Mouse (Mus musculus) testis, postnatal 10 days (tissue): ENCODE data around the gene Hist1h2ap.
"Not testable (repeated sequence)": the region's sequence is repeated elsewhere in the genome, so short reads cannot be mapped to it uniquely, and the experiment has no call there.

Source experiments
- DNase-seq: peaks from one replicate; pipeline ENCODE4 v3.0.0; 2021; ENCODE audit warnings: low spot score

Gene Hist1h2ap

GRCm38 (mm10) chr13:21810073-21810472 lies 23.2 kb downstream of the Hist1h2ap start, which contains the start of the genes Hist1h2bq and Hist1h2ao:
Gene Hist1h2bq, minus strand, starts transcription at chr13:21810197.
Gene Hist1h2ao, plus strand, starts transcription at chr13:21810465.
- DNase-seq = not testable (repeated sequence)

GRCm38 (mm10) chr13:21803058-21803457 lies 30.2 kb downstream of the Hist1h2ap start:
- not testable (repeated sequence) for DNase-seq

- not testable (repeated sequence) for DNase-seq
Measured at GRCm38 (mm10) chr13:21797163-21797562, 36.1 kb downstream of the Hist1h2ap start.

DNA sequence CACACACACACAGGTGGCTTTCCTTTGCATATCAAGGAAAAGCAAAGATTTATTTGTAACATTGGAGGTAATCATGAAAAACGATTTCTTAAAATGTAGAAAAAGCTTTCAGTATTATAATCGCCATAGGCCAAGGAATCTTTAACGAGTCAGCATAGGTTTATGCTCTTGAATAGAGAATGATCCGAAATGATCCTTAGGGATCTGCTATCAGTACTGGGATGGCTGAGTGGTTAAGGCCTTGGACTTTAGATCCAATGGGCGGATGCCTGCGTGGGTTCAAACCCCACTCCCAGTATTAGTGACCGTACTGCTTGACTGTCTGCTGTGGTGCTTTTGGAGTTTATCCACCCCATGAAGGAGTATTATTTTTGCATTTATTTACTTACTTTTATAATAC lies 37.7 kb downstream of the Hist1h2ap start:
- no peak for DNase-seq

DNA sequence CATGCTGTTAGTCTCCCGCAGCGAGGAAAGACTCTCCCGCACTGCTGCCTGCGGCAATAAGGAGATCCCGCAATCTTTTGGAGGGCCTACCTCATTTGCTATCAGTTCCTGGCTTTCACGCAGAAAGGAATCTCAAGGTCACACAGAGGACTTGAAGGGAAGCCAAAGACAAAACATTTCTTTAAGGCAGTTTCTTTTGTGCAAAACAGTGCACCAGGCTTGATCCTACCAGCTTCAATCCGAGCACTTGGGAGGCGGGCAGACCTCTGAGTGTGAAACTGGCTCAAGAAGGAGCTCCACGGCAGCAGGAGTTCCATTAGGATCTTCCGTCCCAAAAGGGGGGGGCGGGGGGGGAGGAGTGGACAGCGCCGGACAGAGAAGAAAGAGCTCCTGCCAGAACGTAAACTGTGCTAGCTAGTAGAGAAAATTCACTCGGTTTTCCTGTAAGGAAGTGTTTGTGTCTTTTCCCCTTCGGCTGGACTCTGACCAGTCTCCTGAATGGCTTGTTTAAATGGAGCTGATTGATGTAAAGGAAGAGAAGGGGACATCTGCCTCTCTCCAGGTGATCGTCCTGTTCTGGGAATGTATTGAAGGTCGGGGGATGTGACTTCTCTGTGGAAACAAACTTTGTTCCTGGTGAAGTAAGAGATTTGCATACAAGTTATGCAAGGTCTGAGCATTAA lies 42.6 kb downstream of the Hist1h2ap start:
- peak; percentile 43 for DNase-seq

DNA sequence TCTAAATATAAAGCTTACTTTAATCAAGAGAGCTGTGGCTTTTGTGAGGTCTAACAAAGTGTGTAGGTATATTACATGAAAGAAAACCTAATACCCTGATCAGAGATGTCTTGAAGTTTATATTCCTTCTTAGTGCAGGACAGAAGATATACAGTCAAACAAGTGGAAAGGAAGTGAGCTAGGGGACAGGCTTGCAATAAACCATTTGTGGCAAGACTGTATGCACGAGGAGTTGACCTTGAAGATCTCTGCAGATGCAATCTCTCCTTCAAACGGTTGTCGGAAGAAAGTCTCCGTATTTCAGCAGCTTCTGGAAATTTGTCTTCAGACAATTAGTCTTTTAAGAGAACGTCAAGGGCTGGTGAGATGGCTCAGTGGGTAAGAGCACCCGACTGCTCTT lies 43.4 kb downstream of the Hist1h2ap start:
- peak; percentile 12 for DNase-seq

GRCm38 (mm10) chr13:21787760-21788593 lies 45.3 kb downstream of the Hist1h2ap start:
- DNase-seq = no peak

DNA sequence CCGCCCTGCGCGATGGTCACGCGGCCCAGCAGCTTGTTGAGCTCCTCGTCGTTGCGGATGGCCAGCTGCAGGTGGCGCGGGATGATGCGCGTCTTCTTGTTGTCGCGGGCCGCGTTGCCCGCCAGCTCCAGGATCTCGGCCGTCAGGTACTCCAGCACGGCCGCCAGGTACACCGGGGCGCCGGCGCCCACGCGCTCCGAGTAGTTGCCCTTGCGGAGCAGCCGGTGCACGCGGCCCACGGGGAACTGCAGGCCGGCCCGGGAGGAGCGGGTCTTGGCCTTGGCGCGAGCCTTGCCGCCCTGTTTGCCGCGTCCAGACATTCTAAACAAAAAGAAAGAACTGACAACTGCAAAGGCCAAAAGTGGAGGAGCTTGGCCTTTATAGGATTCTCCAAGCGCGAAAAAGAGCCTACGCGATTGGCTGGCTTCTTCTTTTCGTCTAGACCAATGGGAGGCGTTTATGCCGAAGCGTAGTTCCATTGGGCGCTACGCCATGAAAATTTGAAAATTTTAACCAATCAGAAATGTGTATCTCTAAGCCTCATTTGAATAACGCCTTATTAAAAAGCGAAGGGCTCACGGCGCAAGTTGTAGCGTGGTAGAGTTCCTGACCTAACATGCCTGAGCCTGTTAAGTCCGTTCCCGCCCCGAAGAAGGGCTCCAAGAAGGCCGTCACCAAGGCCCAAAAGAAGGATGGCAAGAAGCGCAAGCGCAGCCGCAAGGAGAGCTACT lies 46.2 kb downstream of the Hist1h2ap start, which contains the start of the genes Hist1h2an and Hist1h2bp:
Gene Hist1h2an, minus strand, starts transcription at position 320 of the 731 bp plus-strand sequence.
Gene Hist1h2bp, plus strand, starts transcription at position 563 of the 731 bp plus-strand sequence.
- DNase-seq = peak; percentile 78

DNA sequence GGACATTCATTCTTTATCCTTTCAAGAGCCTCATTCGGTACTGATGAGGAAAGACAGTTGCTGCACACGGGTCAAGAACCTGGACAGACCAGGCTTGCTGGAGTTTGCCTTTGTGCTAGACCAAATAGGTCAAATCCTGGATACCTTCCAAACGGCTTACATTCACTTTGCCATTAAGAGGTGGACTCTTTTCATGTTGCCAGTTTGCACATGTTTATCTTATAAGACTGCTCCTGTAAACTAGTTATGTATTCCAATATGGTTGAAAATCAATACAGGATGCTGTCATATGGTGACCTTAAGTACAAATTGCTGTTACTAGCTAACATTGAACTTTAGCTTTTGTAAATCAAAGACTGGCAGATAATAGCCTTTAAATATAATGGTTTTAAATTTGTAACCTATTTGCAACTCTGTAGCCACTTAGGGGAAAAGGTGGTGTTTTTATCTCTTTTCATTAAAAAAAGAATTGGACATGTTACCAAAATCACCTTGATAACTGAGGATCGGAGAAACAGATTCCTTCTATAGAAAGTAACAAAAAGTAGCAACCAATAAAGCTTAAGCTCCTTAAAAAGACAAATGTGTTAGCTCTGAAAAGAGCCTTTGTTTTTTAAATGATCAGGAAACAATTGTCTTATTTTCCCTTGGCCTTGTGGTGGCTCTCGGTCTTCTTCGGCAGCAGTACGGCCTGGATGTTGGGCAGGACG lies 47.0 kb downstream of the Hist1h2ap start:
- peak; percentile 36 for DNase-seq

- DNase-seq = peak; percentile 10
Measured at GRCm38 (mm10) chr13:21784311-21784710, 49.0 kb downstream of the Hist1h2ap start.

GRCm38 (mm10) chr13:21783734-21784161 lies 49.6 kb downstream of the Hist1h2ap start:
- no peak for DNase-seq

DNA sequence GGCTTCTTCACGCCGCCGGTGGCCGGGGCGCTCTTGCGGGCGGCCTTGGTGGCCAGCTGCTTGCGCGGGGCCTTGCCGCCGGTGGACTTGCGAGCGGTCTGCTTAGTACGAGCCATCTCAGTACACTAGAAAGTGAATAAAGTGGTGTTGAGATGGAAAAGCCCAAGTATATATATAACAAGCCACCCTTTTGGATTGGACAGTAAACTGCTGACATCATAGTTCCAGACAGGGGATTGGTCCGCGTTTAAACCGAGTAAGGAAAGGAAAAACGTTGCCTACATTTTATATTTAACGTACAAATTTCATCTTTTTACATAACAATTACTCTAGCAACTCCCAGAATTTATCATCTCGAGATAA lies 50.1 kb downstream of the Hist1h2ap start, which contains the start of gene Hist1h3i:
Gene Hist1h3i, minus strand, starts transcription at position 116 of the 363 bp plus-strand sequence.
- no peak for DNase-seq
